In the genomic region with DNA sequence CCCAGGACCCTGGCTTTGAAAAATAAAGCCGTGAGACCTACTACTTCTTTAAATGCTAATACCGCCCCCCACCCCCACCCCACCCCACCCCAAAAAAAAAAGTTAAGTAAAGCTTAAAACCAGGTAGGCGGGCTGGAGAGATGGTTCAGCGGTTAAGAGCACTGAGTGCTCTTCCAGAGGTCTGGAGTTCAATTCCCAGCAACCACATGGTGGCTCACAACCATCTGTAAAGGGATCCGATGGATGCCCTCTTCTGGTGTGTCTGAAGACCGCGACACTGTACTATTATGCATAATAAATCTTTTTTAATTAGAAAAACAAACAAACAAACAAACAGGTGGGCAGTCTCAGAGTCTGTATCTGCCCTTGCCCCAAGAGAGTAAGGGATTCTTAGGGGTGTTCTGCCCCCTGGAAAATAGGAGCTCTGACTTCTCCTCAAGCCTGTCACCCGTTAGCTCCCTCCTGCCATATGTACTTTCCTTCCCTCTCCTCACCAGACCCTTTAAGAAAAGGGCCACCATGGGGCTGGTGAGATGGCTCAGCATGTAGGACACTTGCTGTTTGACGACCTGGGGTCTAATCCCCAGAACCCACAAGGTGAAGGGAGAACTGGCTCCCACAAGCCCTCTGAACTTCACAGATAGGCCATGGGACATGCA, we compare ENCODE assay signal across 8 mouse cellular contexts. TPM values are rescaled to one million over a fixed set of nuclear protein-coding genes. Genes with fewer than 3 reads are reported as not detected.
DNase-seq lines count a peak whose midpoint lies in the region; ATAC-seq and TF ChIP-seq lines count a peak whose summit lies in the region.

A gene (minus strand): TSS at position 169 of the 659 bp plus-strand sequence.

- peak within 1 kb of the TSS; percentile 88 for H3K27ac ChIP-seq in embryonic facial prominence, embryonic 10.5 days (replicated peaks)
- H3K27ac ChIP-seq in heart, postnatal 0 days (ENCODE audit: low read depth): peak within 1 kb of the TSS; percentile 97
- H3K27ac ChIP-seq in limb, embryonic 10.5 days: peak within 1 kb of the TSS; percentile 92

- no peaks in the 10 kb centered on the region for H3K27me3 ChIP-seq in C2C12 (ENCODE audit: control insufficient read depth, insufficient read depth, insufficient read length)
- no peaks in the 10 kb centered on the region for H3K27me3 ChIP-seq in embryonic facial prominence, embryonic 10.5 days (replicated peaks; ENCODE audit: low read depth, poor library complexity, severe bottlenecking)
- no peaks in the 10 kb centered on the region for H3K27me3 ChIP-seq in heart, postnatal 0 days (ENCODE audit: control insufficient read depth, insufficient read depth, low read length)
- no peaks in the 10 kb centered on the region for H3K27me3 ChIP-seq in limb, embryonic 10.5 days (ENCODE audit: low read depth, poor library complexity, severe bottlenecking)

- no peaks in the 10 kb centered on the region for H3K9me3 ChIP-seq in embryonic facial prominence, embryonic 10.5 days
- H3K9me3 ChIP-seq in heart, postnatal 0 days (replicated peaks; ENCODE audit: control insufficient read depth, low read length): no peaks in the 10 kb centered on the region
- H3K9me3 ChIP-seq in limb, embryonic 10.5 days (replicated peaks): no peaks in the 10 kb centered on the region

- H3ac ChIP-seq in C2C12 (ENCODE audit: control insufficient read depth, insufficient read length, low read depth): peak within 1 kb of the TSS; percentile 89

- peak within 1 kb of the TSS; percentile 94 for H3K9ac ChIP-seq in heart, postnatal 0 days (replicated peaks; ENCODE audit: low read depth, low read length)

- no peak for ATAC-seq in heart, postnatal 0 days (ENCODE audit: insufficient read depth, low read depth)
- no peak for ATAC-seq in neutrophil, adult 5-6 weeks (ENCODE audit: extremely low read depth, insufficient number of reproducible peaks, low FRiP score, poor library complexity, severe bottlenecking)

- DNase-seq in heart, adult 18-20 months: no peak
- no peak for DNase-seq in heart, postnatal 4 days
- DNase-seq in embryonic facial prominence, embryonic 10.5 days (ENCODE audit: low spot score): no peak
- no peak for DNase-seq in heart, postnatal 0 days (ENCODE audit: low spot score)
- DNase-seq in limb, embryonic 10.5 days (ENCODE audit: low spot score): no peak
- no peak for DNase-seq in right cerebral cortex, postnatal 25 days

- TF ChIP-seq EP300 in heart, postnatal 0 days (IDR thresholded peaks at IDR 0.05; ENCODE audit: low read depth): no peak

- no peak for TF ChIP-seq CTCF in C2C12 (IDR thresholded peaks at IDR 0.05; ENCODE audit: control insufficient read depth, insufficient read depth, insufficient read length)
- no peak; the same call in 1 of the 2 replicates for TF ChIP-seq CTCF in heart, postnatal 0 days (IDR thresholded peaks at IDR 0.05; ENCODE audit: low read depth)

- H3K4me2 ChIP-seq in heart, postnatal 0 days (ENCODE audit: low read depth, low read length): peak within 1 kb of the TSS; percentile 82

- no peaks in the 10 kb centered on the region for H3K79me3 ChIP-seq in C2C12 (ENCODE audit: low read depth)

- peaks cover 18% of the 10 kb centered on the region for H3K36me3 ChIP-seq in C2C12 (ENCODE audit: control insufficient read depth, insufficient read depth)
- no peaks in the 10 kb centered on the region; the same call in 1 of the 2 replicates for H3K36me3 ChIP-seq in embryonic facial prominence, embryonic 10.5 days (replicated peaks)
- H3K36me3 ChIP-seq in heart, postnatal 0 days (replicated peaks; ENCODE audit: control insufficient read depth, insufficient read depth, low read length): peaks cover 41% of the 10 kb centered on the region
- peaks cover 6% of the 10 kb centered on the region; the same call in 1 of the 2 replicates for H3K36me3 ChIP-seq in limb, embryonic 10.5 days

- peaks cover 8% of the 10 kb centered on the region for H3K4me1 ChIP-seq in embryonic facial prominence, embryonic 10.5 days
- H3K4me1 ChIP-seq in heart, postnatal 0 days (ENCODE audit: control insufficient read depth, insufficient read depth): peaks cover 14% of the 10 kb centered on the region
- peaks cover 4% of the 10 kb centered on the region; the same call in 1 of the 2 replicates for H3K4me1 ChIP-seq in limb, embryonic 10.5 days

- H3K4me3 ChIP-seq in C2C12 (ENCODE audit: insufficient read depth, poor library complexity, severe bottlenecking): peak within 1 kb of the TSS; percentile 48
- H3K4me3 ChIP-seq in embryonic facial prominence, embryonic 10.5 days: peak within 1 kb of the TSS; percentile 75
- peak within 1 kb of the TSS; percentile 83 for H3K4me3 ChIP-seq in heart, postnatal 0 days (ENCODE audit: low read depth, low read length)
- H3K4me3 ChIP-seq in limb, embryonic 10.5 days: peak within 1 kb of the TSS; percentile 78

- 10% methylated on average over 9 of the region's 9 CpGs for WGBS in embryonic facial prominence, embryonic 10.5 days
- WGBS in heart, postnatal 0 days: 9% methylated on average over 9 of the region's 9 CpGs
- 12% methylated on average over 9 of the region's 9 CpGs for WGBS in limb, embryonic 10.5 days

- H3K79me2 ChIP-seq in C2C12 (ENCODE audit: control insufficient read depth, insufficient read depth): peaks cover 4% of the 10 kb centered on the region

TF ChIP-seq in C2C12, 6 proteins besides CTCF, POLR2A, EP300 and RAD21:
- no peak for TF ChIP-seq MAX (IDR thresholded peaks at IDR 0.05)
- peak; percentile 0 for TF ChIP-seq USF1 (IDR thresholded peaks at IDR 0.05; ENCODE audit: low read depth)
- no peak for TF ChIP-seq CEBPB (IDR thresholded peaks at IDR 0.05; ENCODE audit: low read depth)
- no peak for TF ChIP-seq MYOD1 (IDR thresholded peaks at IDR 0.05; ENCODE audit: control insufficient read depth, insufficient read length, low read depth)

RNA-seq across cellular contexts. Expression of the gene that starts here (rescaled TPM):
- total RNA-seq in heart, adult 18-20 months (2021): 10 to 100 TPM; 17.3 to 22.8 TPM
- 10 to 100 TPM in 1 of 2 experiments, 1 to 10 TPM in 1; 8.7 to 11.2 TPM for total RNA-seq in heart, postnatal 4 days (2021)
- polyA plus RNA-seq in C2C12 (2012; fragmentation: generic; extraction: Trizol): 9.8 TPM
- 15.1 and 15.8 TPM in 2 replicates for polyA plus RNA-seq in embryonic facial prominence, embryonic 10.5 days (2016; fragmentation: Nextera tagmentation; extraction: Ambion mirVana)
- total RNA-seq in heart, postnatal 0 days (2014; rRNA removed; ENCODE audit: low replicate concordance): 12.9 and 32.7 TPM in 2 replicates
- polyA plus RNA-seq in heart, postnatal 0 days (2015; fragmentation: Nextera tagmentation; extraction: Ambion mirVana): 20.5 and 24.9 TPM in 2 replicates
- 15.6 and 20.6 TPM in 2 replicates for polyA plus RNA-seq in limb, embryonic 10.5 days (2016; fragmentation: Nextera tagmentation; extraction: Ambion mirVana)
- total RNA-seq in neutrophil, adult 5-6 weeks (2017): 9.8 and 10.1 TPM in 2 replicates
